Mouse (Mus musculus) limb, embryonic 11.5 days (tissue): ENCODE measurements at regions not wholly inside any gene's neighbourhood (a gene's known extent, or its start where the extent isn't known, plus 50 kb on each side); places are given as distances from the start of the nearest gene placed in this dataset.

Source experiments
- ATAC-seq: fragments of 200-750 bp; cut with Nextera tagmentation; 2 replicates; pipeline ENCODE4 v1.8.0; 2017; ENCODE audit warnings: low read depth; ENCODE audit not compliant: insufficient number of reproducible peaks, low FRiP score, low TSS enrichment
- DNase-seq: peaks from one replicate; pipeline ENCODE4 v3.0.0-alpha.2; 2015; ENCODE audit warnings: low spot score
- H3K27ac ChIP-seq: fragments of 300-500 bp; sonication (generic); replicated peaks from 2 replicates; pipeline ENCODE4 v1.5.1; 2014; ENCODE audit warnings: low read depth, mild to moderate bottlenecking, low read length
- H3K27me3 ChIP-seq: fragments of 300-500 bp; sonication (generic); 2 replicates; pipeline ENCODE4 v1.6.1; 2014; ENCODE audit warnings: mild to moderate bottlenecking, low read length, mixed read lengths; ENCODE audit not compliant: control insufficient read depth, insufficient read depth
- H3K36me3 ChIP-seq: fragments of 300-500 bp; sonication (generic); 2 replicates; pipeline ENCODE4 v1.6.1; 2014; ENCODE audit warnings: mild to moderate bottlenecking, low read length, moderate library complexity, mixed read lengths; ENCODE audit not compliant: control insufficient read depth, insufficient read depth
- H3K4me1 ChIP-seq: fragments of 300-500 bp; sonication (generic); 2 replicates; pipeline ENCODE4 v1.6.1; 2014; ENCODE audit warnings: low read length, mixed read lengths; ENCODE audit not compliant: control insufficient read depth, insufficient read depth
- H3K4me2 ChIP-seq: fragments of 300-500 bp; sonication (generic); 2 replicates; pipeline ENCODE4 v1.6.1; 2014; ENCODE audit warnings: low read depth, mild to moderate bottlenecking, moderate library complexity; ENCODE audit not compliant: severe bottlenecking
- H3K4me3 ChIP-seq: fragments of 300-500 bp; sonication (generic); 2 replicates; pipeline ENCODE4 v1.5.1; 2014; ENCODE audit warnings: low read depth, low read length
- H3K9ac ChIP-seq: fragments of 300-500 bp; sonication (generic); 2 replicates; pipeline ENCODE4 v1.6.1; 2014; ENCODE audit warnings: mild to moderate bottlenecking, low read length
- H3K9me3 ChIP-seq: fragments of 300-500 bp; sonication (generic); 2 replicates; pipeline ENCODE4 v1.6.1; 2016; ENCODE audit warnings: low read length; ENCODE audit not compliant: control insufficient read depth
- WGBS: fragments of 180-500 bp; shearing (Covaris S2); extraction: QIAGEN DNeasy Blood & Tissue Kit; methylation state at CpG from one replicate; pipeline ENCODE4 v1.1.7; 2014; 5-methylcytosine and 5-hydroxymethylcytosine counted together

DNA sequence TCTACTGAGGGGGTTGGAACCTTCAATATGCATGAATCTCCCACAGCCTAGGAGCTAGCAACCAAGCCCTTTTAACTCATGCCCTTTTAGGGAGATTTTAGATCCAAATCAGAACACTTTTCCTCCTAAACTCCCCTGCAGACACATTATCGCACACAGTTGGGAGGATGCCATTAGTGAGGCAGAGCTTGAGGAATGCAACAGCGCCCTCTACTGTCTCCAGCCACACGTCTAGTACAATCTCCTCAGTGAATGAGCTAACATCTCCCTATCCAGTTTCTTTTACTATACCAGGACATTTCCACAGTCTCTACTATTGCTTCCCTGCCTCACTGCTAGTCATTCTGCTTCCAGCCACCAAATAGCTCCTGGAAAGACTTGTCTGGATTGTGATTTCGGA, 59.3 kb downstream of the 1700080O16Rik start:
- H3K4me3 ChIP-seq: no peak overlapping the region
- no peak overlapping the region for H3K9ac ChIP-seq
- no peaks in the 10 kb centered on the region for H3K27me3 ChIP-seq
- no peaks in the 10 kb centered on the region for H3K4me1 ChIP-seq
- H3K36me3 ChIP-seq: no peaks in the 10 kb centered on the region
- ATAC-seq (no peak), DNase-seq (peak; percentile 76)
- WGBS: 12% methylated on average over 4 of the region's 4 CpGs
- no peak overlapping the region for H3K27ac ChIP-seq
- no peak overlapping the region for H3K4me2 ChIP-seq
- no peaks in the 10 kb centered on the region for H3K9me3 ChIP-seq

DNA sequence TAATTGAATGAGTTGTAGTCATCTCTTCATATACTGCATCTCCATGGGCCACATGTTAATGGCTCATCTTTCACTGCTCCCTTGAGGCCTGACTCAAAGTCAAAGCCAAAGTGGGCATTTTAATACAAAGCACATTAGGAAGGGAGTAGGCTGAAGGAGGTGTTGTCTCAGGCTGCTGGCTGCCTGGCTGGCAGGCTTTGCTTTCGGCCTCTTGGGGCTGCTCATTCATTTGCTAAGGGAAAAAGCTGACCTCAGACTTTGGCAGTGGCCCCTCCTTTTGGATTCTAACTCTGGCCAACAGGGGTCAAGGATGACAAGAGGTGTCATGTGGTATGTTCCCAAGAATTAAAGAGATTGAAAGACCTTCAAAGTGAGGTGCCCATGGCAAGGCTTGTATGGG, 61.0 kb downstream of the 1700080O16Rik start:
- DNase-seq (peak; percentile 58), ATAC-seq (no peak)
- Histone ChIP-seq H3K27ac (peak overlapping the region; percentile 4; the same call in 1 of the 2 replicates), H3K36me3 (no peaks in the 10 kb centered on the region), H3K4me1 (no peaks in the 10 kb centered on the region), H3K4me2 (no peak overlapping the region), H3K4me3 (no peak overlapping the region), H3K9ac (no peak overlapping the region), H3K27me3 (no peaks in the 10 kb centered on the region), H3K9me3 (no peaks in the 10 kb centered on the region)
- 17% methylated on average over 1 of the region's 1 CpGs for WGBS

DNA sequence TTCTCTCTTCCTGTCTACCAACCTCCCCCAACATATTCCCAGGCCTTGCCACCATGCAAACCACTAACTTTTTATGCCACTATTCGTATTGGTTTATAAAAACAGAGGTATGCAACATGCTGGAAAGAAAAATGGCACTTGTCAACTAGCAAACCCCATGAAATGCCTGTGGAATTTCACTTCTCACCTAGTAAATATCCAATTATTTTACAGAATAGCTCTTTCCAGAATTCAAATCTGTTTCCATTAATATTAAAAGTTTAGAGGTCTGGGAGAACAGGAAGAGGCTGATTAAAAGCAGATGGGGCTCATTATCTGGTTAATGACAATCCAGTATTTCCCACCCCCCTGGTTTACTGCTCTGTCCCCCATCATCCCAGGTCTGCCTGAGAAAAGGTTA, 62.0 kb downstream of the 1700080O16Rik start:
- Histone ChIP-seq H3K9me3 (no peaks in the 10 kb centered on the region), H3K27ac (peak overlapping the region; percentile 74), H3K36me3 (no peaks in the 10 kb centered on the region), H3K4me3 (no peak overlapping the region), H3K27me3 (no peaks in the 10 kb centered on the region), H3K4me1 (no peaks in the 10 kb centered on the region), H3K9ac (no peak overlapping the region), H3K4me2 (no peak overlapping the region)
- DNase-seq: peak; percentile 25
- WGBS: 24% methylated on average over 1 of the region's 1 CpGs
- peak; percentile 68; the same call in 1 of the 2 replicates for ATAC-seq

DNA sequence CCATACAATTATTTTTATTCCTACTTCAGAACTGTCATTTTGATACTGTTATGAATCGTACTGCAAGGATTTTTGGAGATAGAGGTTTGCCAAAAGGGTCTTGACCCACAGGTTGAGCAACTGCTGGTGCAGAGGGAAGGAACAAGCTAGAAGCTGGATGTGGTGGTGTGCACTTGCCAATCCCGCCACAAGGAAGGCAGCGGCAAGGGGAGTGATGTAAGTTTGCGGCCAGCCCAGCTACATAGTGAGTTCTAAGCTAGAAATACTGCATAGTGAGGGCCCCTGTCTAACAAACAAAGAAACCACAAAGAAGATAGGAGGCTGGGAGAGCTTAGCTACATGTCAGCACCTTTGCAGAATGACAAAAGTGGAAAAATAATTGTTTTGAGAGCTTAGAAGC, 74.1 kb downstream of the 1700080O16Rik start:
- H3K4me3 ChIP-seq: no peak overlapping the region
- no peaks in the 10 kb centered on the region for H3K4me1 ChIP-seq
- no peak for ATAC-seq
- 90% methylated on average over 4 of the region's 4 CpGs for WGBS
- DNase-seq: no peak
- H3K27ac ChIP-seq: no peak overlapping the region
- no peaks in the 10 kb centered on the region for H3K36me3 ChIP-seq
- no peaks in the 10 kb centered on the region for H3K9me3 ChIP-seq
- H3K9ac ChIP-seq: no peak overlapping the region
- no peak overlapping the region for H3K4me2 ChIP-seq
- no peaks in the 10 kb centered on the region for H3K27me3 ChIP-seq

DNA sequence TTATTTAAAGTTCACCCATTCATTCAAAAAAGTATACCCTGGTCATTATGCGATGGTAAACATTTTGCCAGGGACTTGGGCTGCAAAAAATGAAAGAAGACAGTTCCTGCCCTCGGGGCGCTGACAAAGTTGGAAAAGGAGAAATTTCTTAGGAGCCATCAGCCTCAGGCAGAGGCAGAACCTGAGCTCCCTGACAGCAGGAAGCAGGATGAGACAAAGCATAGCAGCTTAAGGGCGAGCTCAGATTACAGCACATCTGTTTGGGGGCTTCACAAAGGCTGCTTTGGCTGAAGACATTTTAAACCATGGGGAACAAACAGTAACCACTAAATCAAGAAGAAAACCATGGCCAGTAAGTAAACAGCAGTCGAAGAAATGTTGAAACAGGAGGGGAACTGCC, 75.5 kb downstream of the 1700080O16Rik start:
- H3K4me2 ChIP-seq: no peak overlapping the region
- H3K4me3 ChIP-seq: no peak overlapping the region
- no peaks in the 10 kb centered on the region for H3K9me3 ChIP-seq
- ATAC-seq (no peak), DNase-seq (peak; percentile 27)
- no peaks in the 10 kb centered on the region for H3K4me1 ChIP-seq
- WGBS: 23% methylated on average over 5 of the region's 5 CpGs
- H3K36me3 ChIP-seq: no peaks in the 10 kb centered on the region
- peak overlapping the region; percentile 30; the same call in 1 of the 2 replicates for H3K27ac ChIP-seq
- no peaks in the 10 kb centered on the region for H3K27me3 ChIP-seq
- H3K9ac ChIP-seq: no peak overlapping the region

DNA sequence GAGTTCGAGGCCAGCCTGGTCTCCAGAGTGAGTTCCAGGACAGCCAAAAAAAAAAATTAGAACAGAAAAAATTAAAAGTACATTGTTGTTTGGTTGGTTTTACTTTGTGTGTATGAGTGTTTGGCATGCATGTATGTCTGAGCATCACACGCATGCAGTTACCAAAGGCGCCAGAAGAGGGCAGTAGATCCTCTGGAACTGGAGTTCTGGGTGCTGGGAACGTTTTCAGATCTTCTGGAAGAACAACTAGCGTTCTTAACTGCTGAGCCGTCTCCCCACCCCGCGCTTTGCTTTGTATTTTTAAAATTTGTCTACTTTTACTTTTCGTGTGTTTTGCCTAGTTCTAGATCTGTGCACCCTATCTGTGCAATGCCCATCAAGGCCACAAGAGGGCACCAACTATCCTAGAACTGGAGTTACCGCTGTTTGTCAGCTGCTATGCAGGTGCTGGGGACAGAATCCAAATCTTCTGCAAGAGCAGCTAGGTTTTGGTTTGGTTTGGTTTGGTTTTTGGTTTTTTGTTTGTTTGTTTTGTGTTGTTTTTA, 76.9 kb downstream of the 1700080O16Rik start:
- H3K27me3 ChIP-seq: no peaks in the 10 kb centered on the region
- H3K4me2 ChIP-seq: no peak overlapping the region
- no peak for DNase-seq
- H3K4me3 ChIP-seq: no peak overlapping the region
- no peaks in the 10 kb centered on the region for H3K36me3 ChIP-seq
- H3K27ac ChIP-seq: no peak overlapping the region
- ATAC-seq: no peak
- H3K9ac ChIP-seq: no peak overlapping the region
- no peaks in the 10 kb centered on the region for H3K9me3 ChIP-seq
- no peaks in the 10 kb centered on the region for H3K4me1 ChIP-seq
- 68% methylated on average over 10 of the region's 10 CpGs for WGBS

DNA sequence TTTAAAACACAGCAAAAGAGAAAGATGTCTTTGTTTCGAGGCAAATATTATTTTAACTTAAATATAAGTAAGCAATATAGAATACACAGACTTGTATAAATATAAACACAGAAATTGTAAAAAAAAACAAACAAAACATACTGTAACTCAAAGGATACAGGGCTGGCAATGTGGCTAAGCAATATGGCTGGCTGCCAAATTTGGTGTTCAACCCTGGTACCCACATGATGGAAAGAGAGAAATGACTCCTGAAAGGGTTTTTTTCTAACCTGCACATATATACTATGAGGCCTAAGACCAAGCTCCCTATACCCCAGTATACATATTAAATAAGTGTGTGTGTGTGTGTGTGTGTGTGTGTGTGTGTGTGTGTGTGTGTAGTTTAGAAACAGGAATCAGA, 79.9 kb downstream of the 1700080O16Rik start:
- Histone ChIP-seq H3K4me1 (no peaks in the 10 kb centered on the region), H3K36me3 (no peaks in the 10 kb centered on the region), H3K27me3 (no peaks in the 10 kb centered on the region), H3K4me3 (no peak overlapping the region), H3K9me3 (no peaks in the 10 kb centered on the region), H3K4me2 (no peak overlapping the region), H3K9ac (no peak overlapping the region), H3K27ac (no peak overlapping the region)
- ATAC-seq: no peak
- 67% methylated on average over 1 of the region's 1 CpGs for WGBS
- no peak for DNase-seq

DNA sequence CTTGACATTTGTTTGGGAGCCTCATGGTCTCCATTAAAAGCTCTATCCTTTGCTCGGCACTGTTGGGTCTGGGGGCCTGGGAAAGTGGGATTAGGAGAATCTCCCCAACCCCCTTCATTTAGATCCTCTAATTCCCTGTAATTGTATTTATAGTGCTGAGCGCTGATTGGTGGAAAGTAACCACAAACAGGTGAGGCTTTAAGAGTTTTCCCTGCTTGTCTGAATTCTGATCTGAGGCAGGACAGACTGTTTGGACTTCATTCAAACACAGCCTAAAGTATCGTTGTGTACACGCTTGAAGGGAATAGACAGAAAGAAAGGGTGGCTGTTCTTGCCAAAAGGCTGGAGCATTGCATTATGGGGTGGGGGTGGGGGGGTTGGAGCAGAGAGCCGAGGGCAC, 85.1 kb upstream of the Usp26 start:
- Histone ChIP-seq H3K4me2 (no peak overlapping the region), H3K36me3 (no peaks in the 10 kb centered on the region), H3K9ac (no peak overlapping the region), H3K27me3 (no peaks in the 10 kb centered on the region), H3K27ac (no peak overlapping the region), H3K4me1 (no peaks in the 10 kb centered on the region), H3K4me3 (no peak overlapping the region), H3K9me3 (no peaks in the 10 kb centered on the region)
- whole genome bisulfite sequencing: 66% methylated on average over 5 of the region's 5 CpGs
- ATAC-seq: no peak
- DNase-seq: no peak
